Mouse (Mus musculus): ENCODE measurements around the gene Atg9b. TPM values are rescaled to one million over a fixed set of nuclear protein-coding genes. Genes with fewer than 3 reads are reported as not detected.
"Not testable (repeated sequence)": the region's sequence is repeated elsewhere in the genome, so short reads cannot be mapped to it uniquely, and the experiment has no call there.

The Atg9b gene
- total RNA-seq, 2 experiments from 2014 or later = 3.0 to 4.2 TPM

DNA sequence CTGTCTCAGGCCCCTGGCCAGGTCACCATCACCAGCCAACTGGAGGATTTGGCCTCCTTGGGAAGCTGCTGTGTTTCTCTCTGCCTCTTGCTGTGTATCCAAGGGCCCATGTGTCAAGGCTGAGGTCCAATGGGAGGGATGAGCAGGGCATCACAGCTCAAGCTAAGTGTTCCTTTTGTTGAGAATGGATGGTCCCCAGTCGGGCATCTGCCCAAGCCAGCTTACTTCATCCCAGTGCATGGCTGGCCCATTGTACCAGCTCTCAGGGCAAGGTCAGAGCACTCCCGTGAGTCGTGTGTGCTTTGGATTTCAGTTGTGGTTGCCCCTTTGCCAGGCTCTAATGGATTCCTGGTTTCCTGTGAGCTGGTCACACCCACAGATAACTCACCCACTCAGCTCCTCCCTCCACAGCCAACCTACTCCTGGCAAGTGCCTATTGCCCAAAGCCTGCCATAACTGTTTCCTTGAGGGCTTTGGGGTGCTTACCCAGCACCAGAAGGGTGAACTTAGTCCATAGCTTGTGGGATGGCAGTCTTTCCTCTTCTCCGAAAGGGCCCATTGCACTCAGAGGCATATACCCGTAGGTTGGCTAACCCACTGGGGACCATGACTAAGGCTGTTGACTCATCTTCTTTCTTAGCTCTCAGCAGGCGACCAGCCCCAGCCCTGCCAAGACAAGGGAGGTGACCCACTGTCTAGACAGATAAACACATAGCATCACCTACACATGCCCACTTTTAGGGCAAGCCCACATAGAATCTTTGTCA, 12.8 kb upstream of the Atg9b start:
- no peak for DNase-seq

- DNase-seq = no peak
These were observed 10.0 kb upstream of the Atg9b start for GRCm38 (mm10) chr5:24401969-24402368.

DNA sequence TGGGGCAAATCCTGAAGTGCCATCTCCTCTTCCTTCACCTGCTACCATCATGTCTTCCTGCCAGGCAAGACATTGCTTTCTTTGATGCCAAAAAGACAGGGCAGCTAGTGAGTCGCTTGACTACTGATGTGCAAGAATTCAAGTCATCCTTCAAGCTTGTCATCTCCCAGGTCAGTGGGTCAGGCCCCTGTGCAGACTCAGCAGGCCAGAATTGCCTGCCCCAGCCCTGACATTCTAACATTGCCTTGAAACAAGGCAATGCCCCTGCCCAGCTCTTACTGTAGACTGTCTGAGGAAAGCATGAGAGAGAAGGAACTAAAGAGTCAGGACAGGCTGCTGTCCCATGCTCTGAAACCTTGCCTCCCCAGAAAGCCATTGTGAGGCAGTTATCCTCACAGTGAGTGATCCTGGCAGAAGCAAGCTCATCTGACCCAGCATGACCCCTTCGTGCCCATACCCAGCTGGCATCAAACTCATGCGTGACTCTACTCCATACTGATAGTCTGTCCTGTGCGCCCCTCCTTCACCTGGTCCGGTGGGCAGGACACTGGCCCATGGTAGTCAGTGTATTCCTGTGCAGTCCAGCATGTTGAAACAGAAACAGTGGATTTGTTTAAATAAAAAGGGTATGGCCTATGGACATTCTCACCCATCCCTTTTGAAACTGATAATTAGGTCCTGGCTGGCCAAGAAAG, 9.1 kb upstream of the Atg9b start:
- DNase-seq = no peak

GRCm38 (mm10) chr5:24400362-24400761, 8.4 kb upstream of the Atg9b start:
- no peak for DNase-seq

DNA sequence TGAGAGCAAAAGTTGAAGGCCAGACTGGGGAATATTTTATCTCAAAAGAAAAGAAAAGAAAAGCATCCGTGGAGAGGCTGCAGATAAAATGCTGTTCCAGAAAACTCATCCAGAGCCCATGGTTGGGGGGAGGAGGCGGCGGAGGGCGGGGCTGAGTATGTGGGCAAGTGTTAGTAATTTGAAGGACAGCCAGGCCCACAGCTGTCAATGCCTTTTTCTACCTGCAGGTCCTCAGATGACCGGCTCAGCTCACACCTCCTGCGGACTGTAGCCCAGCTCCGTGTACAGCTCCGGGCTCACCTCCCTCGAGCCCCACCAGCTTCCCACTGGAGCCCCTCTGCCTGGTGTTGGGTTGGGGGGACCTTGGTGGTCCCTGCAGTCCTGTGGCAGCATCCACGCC, 7.7 kb upstream of the Atg9b start:
- no peak for DNase-seq

DNA sequence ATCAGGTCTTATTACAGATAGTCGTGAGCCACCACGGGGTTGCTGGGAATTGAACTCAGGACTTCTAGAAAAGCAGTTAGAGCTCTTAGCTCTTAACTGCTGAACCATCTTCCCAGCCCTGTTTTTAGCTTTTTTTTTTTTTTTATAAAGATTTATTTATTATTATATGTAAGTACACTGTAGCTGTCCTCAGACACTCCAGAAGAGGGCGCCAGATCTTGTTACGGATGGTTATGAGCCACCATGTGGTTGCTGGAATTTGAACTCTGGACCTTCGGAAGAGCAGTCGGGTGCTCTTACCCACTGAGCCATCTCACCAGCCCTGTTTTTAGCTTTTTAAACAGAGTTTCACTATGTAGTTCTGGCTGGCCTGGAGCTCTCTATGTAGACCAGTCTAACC, 4.3 kb upstream of the Atg9b start:
- DNase-seq = not testable (repeated sequence)

- peak; percentile 93 to 95 for DNase-seq
These were observed 2.4 kb upstream of the Atg9b start for GRCm38 (mm10) chr5:24394165-24394894.

- DNase-seq = peak; percentile 72 to 86
These were observed 1.6 kb upstream of the Atg9b start, which contains the start of gene Abcb8 for GRCm38 (mm10) chr5:24393392-24393997. Abcb8 (plus strand) TSS chr5:24393663.

DNA sequence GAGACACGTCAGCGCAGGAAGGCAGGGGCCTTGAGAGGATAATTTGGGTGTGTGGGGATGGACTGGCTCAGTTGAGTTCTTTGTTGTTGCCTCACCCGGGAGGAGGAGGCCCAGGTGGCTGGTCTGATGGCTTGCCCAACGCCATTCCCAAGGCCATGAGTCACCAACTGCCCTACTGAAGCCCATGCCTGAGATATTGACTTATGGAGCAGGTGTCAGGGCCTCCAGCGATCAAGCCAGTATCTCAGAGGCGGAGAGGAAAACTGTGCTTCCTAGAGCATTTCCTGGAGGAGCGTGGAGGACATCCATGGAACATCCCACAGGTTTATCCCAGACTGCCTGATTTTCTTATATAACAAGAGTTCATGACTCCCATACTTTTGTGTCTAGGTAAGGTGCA, 781 bp upstream of the Atg9b start:
- no peak for DNase-seq

GRCm38 (mm10) chr5:24389658-24390020, 2.3 kb downstream of the Atg9b start:
- no peak for DNase-seq

- DNase-seq = no peak
These were observed 2.8 kb downstream of the Atg9b start for GRCm38 (mm10) chr5:24389011-24389657.

DNA sequence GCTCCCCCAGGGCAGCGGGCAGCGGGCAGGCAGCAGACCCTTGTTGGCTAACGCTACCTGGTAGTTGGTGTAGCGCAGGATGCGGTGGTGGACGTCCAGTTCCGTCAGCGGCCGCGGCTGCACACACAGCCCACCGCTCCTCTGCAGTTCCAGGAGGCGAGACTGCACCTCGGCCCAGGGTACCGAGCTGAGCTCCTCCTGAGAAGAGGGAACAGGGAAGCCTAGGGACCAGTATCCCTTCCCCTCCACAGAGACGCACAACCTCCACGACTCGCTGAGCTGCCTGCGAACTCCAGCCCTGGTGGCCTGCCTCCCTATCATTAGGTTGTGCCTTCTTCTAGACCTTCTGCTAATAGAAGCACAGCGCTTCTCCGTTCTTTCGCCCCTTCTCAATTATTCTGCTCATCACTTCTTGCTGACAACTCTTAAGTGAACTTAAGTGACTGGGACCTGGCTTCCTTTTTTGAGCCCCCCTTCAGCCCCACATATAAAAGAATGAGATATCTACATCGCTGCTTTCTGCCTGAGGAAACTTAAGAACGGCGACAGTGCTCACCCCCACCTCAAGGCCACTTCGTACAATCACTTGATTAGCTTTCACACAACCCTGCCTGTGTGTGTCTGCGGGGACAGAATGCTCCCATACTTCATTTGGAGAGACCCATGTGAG, 3.6 kb downstream of the Atg9b start:
- DNase-seq = no peak

- peak; percentile 48 to 68 for DNase-seq
These were observed 4.4 kb downstream of the Atg9b start for GRCm38 (mm10) chr5:24387264-24388241.

DNA sequence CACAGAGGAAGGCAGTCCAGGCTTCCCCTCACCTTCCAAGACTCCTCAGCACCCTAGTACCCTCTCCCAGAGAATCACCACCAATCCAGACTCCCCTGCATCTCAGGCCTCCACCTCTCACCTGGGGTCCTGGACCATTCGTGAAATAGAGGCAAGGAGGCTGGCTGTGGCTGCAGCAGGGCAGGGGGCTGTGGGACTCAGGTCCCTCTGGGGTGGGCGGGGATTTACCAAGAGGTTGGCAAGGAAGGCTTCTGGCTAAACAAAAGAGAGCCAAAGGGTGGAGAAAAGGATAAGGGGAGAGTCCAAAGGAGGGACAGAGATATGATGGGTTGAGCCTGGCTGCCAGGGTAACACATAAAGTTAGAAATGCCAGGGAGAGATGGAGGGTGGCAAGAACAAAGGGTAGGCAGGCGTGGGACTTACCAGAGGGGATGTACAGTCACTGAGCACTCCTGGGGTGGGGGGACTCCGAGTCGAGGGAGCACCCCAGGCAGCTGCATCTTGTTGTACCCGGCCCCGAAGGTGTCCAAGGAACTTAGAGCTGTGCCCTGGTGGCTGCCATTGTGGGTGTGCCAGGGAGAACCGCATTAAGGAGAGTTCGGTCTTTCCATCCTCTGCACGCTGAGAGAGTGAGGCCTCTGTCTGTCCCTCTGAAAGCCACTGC, 5.9 kb downstream of the Atg9b start:
- no peak for DNase-seq

- DNase-seq = no peak
These were observed 6.6 kb downstream of the Atg9b start for GRCm38 (mm10) chr5:24385374-24385773.

- DNase-seq = peak; percentile 33 to 36
These were observed 7.5 kb downstream of the Atg9b start for GRCm38 (mm10) chr5:24384407-24384806.

GRCm38 (mm10) chr5:24383026-24383859, 8.7 kb downstream of the Atg9b start:
- DNase-seq = peak; percentile 87 to 89

DNA sequence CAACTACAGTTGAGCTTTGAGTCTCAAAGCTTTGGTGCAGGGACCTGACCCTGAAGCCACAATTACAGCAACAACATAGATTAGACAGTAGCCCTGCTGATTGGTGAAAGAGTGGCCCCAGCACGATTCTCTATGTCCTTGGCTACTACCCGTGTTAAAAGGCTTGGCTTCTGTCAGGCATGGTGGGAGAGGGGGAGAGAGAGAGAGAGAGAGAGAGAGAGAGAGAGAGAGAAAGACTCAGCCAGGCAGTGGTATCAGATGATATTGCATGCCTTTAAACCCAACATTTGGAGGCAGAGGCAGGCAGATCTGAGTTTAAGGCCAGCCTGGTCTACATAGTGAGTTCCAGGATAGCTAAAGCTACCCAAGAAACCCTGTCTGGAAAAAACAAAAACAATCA, 10.0 kb downstream of the Atg9b start:
- no peak for DNase-seq

- no peak for DNase-seq
These were observed 10.5 kb downstream of the Atg9b start for GRCm38 (mm10) chr5:24381486-24381885.

Data from layer of hippocampus, postnatal 36 days (tissue).